Mouse (Mus musculus) retina, adult 2 months (tissue): Measurements from ENCODE around the gene Desi1.
A peak's percentile ranks its signal among the peaks of the same experiment; 100 is the strongest.

ENCODE experiments used
- DNase-seq: peaks from one replicate; pipeline ENCODE4 v3.0.0-alpha.2; 2012; ENCODE audit warnings: low read depth, low spot score

The Desi1 gene

DNA sequence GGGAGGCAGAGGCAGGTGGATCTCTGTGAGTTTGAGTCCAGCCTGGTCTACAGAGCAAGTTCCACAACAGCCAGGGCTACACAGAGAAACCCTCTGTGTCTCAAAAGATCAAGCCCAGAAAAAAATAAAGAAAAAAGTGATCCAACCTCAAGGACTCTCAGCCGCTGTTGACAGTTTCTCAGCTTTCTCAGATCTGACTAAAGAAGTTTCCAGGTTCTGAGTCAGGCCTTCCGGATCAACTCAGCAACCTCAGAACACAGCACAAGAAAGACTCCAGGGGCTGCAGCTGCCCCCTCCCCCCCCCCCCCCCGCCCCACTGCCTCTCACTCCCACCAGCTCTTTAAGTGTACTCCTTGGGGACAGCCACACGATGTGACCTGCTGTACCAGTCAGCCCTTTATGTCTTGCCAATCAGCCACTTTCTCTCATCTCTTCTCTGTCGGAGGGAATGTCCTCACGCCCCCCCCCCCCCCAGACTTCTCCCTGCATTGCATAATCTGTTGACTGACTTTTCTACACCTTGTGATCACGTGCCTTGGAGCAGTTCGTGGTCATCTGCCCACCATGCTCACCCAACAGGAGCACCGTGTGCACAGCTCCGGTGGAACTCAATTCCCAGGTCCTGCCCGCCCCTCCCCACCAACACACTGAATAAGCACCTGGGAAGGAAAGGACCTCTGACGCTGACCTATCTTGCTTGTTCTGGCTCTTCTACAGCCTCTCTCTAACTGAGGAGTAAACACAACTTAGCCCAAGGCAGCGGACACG is 67.4 kb downstream of the Desi1 start:
- no peak for DNase-seq

- DNase-seq: no peak
Measured at GRCm38 (mm10) chr15:81964980-81965545, 68.6 kb downstream of the Desi1 start.

GRCm38 (mm10) chr15:81964262-81964661 is 69.4 kb downstream of the Desi1 start:
- DNase-seq: no peak

DNA sequence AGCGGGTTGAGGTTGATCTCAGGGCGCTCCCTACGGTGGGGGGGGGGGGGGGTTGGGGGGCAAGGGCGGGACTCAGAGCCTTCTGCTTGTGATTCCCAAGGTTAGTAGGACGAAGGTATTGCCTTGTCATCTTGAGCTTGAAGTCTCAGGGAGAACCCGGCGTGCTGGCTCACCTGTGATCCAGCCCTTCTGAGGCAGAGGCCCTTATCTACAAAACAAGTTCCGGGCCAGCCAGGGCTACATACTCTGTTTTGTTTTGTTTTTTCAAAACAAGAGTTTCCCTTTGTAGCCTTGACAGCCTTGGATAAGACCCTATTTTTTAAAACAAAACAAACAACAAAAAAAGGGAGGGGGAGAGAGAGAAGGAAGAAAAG is 72.6 kb downstream of the Desi1 start:
- no peak for DNase-seq

DNA sequence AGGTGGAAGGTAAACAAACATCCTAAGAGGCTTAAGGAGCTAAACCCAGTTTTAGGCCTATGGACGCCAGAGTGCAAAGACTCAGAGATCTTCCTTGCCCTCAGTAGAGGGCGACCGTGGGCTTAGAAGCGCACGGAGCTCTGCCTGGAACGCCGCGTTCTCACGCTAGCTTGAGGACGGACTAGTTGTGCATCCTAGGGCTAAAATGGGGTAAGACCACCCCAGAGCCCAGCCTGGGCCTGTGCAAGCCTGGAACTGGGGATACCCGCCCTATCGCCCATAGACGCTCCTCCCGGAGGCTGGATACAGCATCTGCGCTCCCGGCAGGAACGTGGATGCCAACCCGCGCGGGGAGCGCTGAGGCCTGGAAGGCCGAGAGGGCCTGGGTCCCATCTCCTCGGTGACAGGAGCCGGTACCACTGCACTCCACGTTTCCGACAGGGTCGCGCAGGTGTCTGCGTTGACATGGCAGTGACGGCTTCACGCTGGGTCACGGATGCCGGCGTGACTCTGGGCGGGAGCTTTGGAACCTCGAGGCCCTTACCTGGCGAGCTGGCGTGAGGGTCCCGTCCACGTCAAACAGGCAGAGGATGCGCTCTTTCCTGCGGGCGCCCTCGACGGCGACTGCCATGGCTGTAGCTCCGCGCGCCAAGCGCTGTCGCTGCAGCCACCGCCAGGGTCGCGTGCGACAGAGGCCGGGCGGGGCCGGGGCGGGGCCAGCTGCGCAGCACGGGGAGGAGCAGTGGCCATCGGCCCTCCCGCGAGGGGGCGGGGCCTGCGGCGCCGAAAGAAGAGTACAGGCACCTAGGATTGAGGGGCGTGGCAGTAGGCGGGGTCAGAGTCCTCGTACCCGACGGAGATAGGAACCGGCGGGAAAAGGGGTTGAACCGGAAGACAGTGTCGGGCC is 73.2 kb downstream of the Desi1 start, which contains the start of gene Pmm1:
Gene Pmm1, minus strand, starts transcription at position 760 of the 907 bp plus-strand sequence.
- DNase-seq: peak; percentile 96

DNA sequence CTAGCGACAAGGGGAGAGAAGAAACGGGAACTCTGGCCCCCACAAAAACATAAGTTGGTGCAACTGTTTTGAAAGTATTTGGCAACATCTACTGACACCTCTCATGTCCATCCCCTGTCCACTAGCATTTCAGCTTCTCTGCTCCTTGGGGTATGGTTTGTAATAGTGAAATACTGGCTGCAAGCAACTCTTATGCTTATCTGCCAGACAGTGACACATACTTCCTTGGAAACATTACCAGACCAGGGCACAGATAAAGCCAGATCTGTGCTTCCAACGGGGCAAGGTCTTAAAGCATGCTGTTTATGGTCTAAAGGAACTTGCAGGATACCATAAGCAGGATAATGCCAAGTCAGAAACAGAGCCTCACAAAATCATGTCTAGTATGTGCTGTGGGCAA is 74.8 kb downstream of the Desi1 start:
- no peak for DNase-seq

DNA sequence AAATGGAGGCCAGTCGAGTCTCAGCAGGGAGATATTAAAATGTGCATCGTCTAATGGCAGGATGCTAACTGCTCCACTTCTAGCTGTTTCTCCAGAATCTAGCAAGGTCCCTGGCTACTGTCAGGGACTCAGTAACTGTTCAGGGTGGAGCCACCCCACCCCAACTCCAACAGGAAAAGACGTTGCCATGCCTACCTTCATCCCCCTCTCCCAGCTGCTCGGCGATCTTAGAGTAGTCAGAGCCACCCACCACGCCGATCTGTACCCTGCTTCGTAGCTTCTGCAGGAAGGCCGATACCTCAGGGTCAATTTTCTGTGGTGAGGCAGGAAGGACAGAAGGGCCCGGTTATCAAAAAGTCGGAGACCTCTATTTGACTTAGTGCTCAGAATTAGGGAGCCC is 76.1 kb downstream of the Desi1 start:
- DNase-seq: no peak

- peak; percentile 40 for DNase-seq
Measured at GRCm38 (mm10) chr15:81956457-81956856, 77.2 kb downstream of the Desi1 start.

GRCm38 (mm10) chr15:81955414-81955813 is 78.2 kb downstream of the Desi1 start:
- no peak for DNase-seq

- no peak for DNase-seq
Measured at GRCm38 (mm10) chr15:81954716-81955115, 78.9 kb downstream of the Desi1 start.

- DNase-seq: no peak
Measured at GRCm38 (mm10) chr15:81954151-81954583, 79.5 kb downstream of the Desi1 start.

DNA sequence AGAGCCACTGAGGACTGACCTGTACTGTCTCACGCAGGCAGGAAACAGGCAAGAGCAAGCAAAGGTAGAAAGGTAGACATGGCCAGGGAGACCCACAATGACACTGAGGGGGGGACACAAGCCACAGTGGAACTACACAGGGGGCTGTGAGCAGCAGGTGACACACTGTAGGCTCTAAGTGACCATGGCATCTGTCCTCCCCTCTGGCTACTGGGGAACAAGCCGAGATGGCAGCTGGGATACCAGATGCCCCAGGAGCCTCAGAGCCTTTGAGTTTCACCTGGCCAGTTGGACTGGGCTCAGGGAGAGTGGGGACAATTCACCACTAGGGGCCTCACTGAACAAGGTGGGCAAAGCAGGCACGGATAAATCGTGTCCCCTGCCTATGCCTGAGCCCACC is 81.4 kb downstream of the Desi1 start:
- no peak for DNase-seq

GRCm38 (mm10) chr15:81951159-81951558 is 82.5 kb downstream of the Desi1 start:
- no peak for DNase-seq

GRCm38 (mm10) chr15:81950716-81951115 is 82.9 kb downstream of the Desi1 start:
- no peak for DNase-seq

DNA sequence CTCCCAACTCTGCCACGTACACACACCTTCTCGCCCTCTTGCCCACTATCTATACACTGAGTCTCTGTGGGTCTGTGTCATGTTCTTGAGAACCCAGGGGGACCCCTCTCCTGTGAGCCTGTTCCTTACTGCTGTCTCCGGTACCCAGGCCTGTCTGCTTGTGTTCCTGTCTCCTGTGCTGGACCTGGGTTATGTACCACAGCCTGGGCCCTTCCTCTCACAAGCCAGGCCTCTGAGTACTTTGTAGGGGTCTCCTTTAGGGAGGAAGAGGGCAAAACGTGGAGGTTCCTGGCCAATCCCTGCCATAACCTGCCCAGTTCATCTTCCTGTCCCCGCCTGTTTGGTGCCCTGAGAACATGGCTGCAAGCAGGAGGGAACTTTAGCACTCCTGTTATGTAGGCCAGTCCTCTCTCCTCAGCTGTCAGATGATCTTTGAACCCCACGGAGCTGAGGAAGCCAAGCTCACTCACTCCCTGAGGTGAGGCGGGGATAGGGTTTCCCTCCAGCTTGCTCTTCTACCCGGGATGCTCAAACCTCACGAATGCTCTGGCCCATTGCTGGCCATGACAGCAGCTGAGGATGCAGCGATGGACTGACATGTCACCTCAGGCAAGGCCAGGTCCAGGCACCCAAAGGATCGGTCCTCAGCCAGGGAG is 84.1 kb downstream of the Desi1 start:
- DNase-seq: no peak

GRCm38 (mm10) chr15:81949076-81949475 is 84.6 kb downstream of the Desi1 start:
- DNase-seq: no peak

GRCm38 (mm10) chr15:81943176-81943749 is 90.4 kb downstream of the Desi1 start:
- no peak for DNase-seq
